Mouse (Mus musculus) midbrain, embryonic 14.5 days (tissue): Measurements from ENCODE around the gene Setd3. TPM values are rescaled to one million over a fixed set of nuclear protein-coding genes. Genes with fewer than 3 reads are reported as not detected.

Source experiments
- ATAC-seq: fragments of 200-750 bp; cut with Nextera tagmentation; 2 replicates; pipeline ENCODE4 v1.8.0; 2017; ENCODE audit warnings: moderate number of reproducible peaks, moderate library complexity; ENCODE audit not compliant: low FRiP score, low TSS enrichment
- DNase-seq: peaks from one replicate; pipeline ENCODE4 v3.0.0-alpha.2; 2015
- H3K27ac ChIP-seq: fragments of 300-500 bp; sonication (generic); replicated peaks from 2 replicates; pipeline ENCODE4 v1.5.1; 2014; ENCODE audit warnings: mild to moderate bottlenecking, low read depth, low read length, moderate library complexity
- H3K27me3 ChIP-seq: fragments of 300-500 bp; sonication (generic); 2 replicates; pipeline ENCODE4 v1.6.1; 2014; ENCODE audit warnings: low read length, control low read depth, mixed read lengths; ENCODE audit not compliant: control insufficient read depth, insufficient read depth
- H3K36me3 ChIP-seq: fragments of 300-500 bp; sonication (generic); 2 replicates; pipeline ENCODE4 v1.6.1; 2014; ENCODE audit warnings: low read length, control low read depth; ENCODE audit not compliant: control insufficient read depth, insufficient read depth
- H3K4me1 ChIP-seq: fragments of 300-500 bp; sonication (generic); 2 replicates; pipeline ENCODE4 v1.6.1; 2014; ENCODE audit warnings: mild to moderate bottlenecking, antibody characterized with exemption, low read length, control low read depth; ENCODE audit not compliant: control insufficient read depth, insufficient read depth
- H3K4me2 ChIP-seq: fragments of 300-500 bp; sonication (generic); 2 replicates; pipeline ENCODE4 v1.6.1; 2014; ENCODE audit warnings: mild to moderate bottlenecking, low read length, moderate library complexity
- H3K4me3 ChIP-seq: fragments of 300-500 bp; sonication (generic); replicated peaks from 2 replicates; pipeline ENCODE4 v1.5.1; 2014; ENCODE audit warnings: low read depth, low read length
- H3K9ac ChIP-seq: fragments of 300-500 bp; sonication (generic); replicated peaks from 2 replicates; pipeline ENCODE4 v1.6.1; 2014; ENCODE audit warnings: mild to moderate bottlenecking, low read length, moderate library complexity
- H3K9me3 ChIP-seq: fragments of 300-500 bp; sonication (generic); 2 replicates; pipeline ENCODE4 v1.6.1; 2016; ENCODE audit warnings: low read length, control low read depth, mixed read lengths; ENCODE audit not compliant: control insufficient read depth
- WGBS: fragments of 180-500 bp; shearing (Covaris S2); extraction: QIAGEN DNeasy Blood & Tissue Kit; methylation state at CpG from one replicate; pipeline ENCODE4 v1.1.7; 2014; 5-methylcytosine and 5-hydroxymethylcytosine counted together
- polyA plus RNA-seq: library from polyadenylated mRNA; unstranded; fragments of >200 nt; fragmentation: Nextera tagmentation; extraction: Ambion mirVana; gene quantifications from 2 replicates; pipeline ENCODE4 v1.2.1, GENCODE M21; 2014

Gene Setd3
- polyA plus RNA-seq, 1 experiment from 2014 or later, result 93.3 TPM

GRCm38 (mm10) chr12:108067811-108068375, 111.2 kb downstream of the Setd3 start:
- no peak overlapping the region for H3K27ac ChIP-seq
- H3K9me3 ChIP-seq, result no peaks in the 10 kb centered on the region
- no peaks in the 10 kb centered on the region for H3K36me3 ChIP-seq
- ATAC-seq (no peak), DNase-seq (no peak)
- whole genome bisulfite sequencing, result 71% methylated on average over 13 of the region's 13 CpGs
- H3K9ac ChIP-seq, result no peak overlapping the region
- H3K4me1 ChIP-seq, result no peaks in the 10 kb centered on the region
- H3K4me3 ChIP-seq, result no peak overlapping the region
- H3K4me2 ChIP-seq, result no peak overlapping the region
- H3K27me3 ChIP-seq, result no peaks in the 10 kb centered on the region

GRCm38 (mm10) chr12:108067231-108067630, 111.9 kb downstream of the Setd3 start:
- H3K4me2 ChIP-seq, result no peak overlapping the region
- 88% methylated on average over 3 of the region's 3 CpGs for WGBS
- no peaks in the 10 kb centered on the region for H3K4me1 ChIP-seq
- H3K4me3 ChIP-seq, result no peak overlapping the region
- H3K9ac ChIP-seq, result no peak overlapping the region
- no peak for DNase-seq
- no peaks in the 10 kb centered on the region for H3K9me3 ChIP-seq
- H3K27me3 ChIP-seq, result no peaks in the 10 kb centered on the region
- ATAC-seq, result no peak
- H3K36me3 ChIP-seq, result no peaks in the 10 kb centered on the region
- no peak overlapping the region for H3K27ac ChIP-seq

- H3K4me2 ChIP-seq, result no peak overlapping the region
- no peak overlapping the region for H3K27ac ChIP-seq
- H3K4me3 ChIP-seq, result no peak overlapping the region
- ATAC-seq (no peak), DNase-seq (no peak)
- no peaks in the 10 kb centered on the region for H3K4me1 ChIP-seq
- no peaks in the 10 kb centered on the region for H3K36me3 ChIP-seq
- H3K9ac ChIP-seq, result no peak overlapping the region
- no peaks in the 10 kb centered on the region for H3K27me3 ChIP-seq
- H3K9me3 ChIP-seq, result no peaks in the 10 kb centered on the region
- WGBS, result 69% methylated on average over 9 of the region's 9 CpGs
Observed at GRCm38 (mm10) chr12:108064396-108064998, 114.6 kb downstream of the Setd3 start.

GRCm38 (mm10) chr12:108063986-108064385, 115.1 kb downstream of the Setd3 start:
- DNase-seq (no peak), ATAC-seq (no peak)

GRCm38 (mm10) chr12:108062137-108062536, 117.0 kb downstream of the Setd3 start:
- no peak overlapping the region for H3K4me3 ChIP-seq
- H3K36me3 ChIP-seq, result no peaks in the 10 kb centered on the region
- ATAC-seq, result no peak
- WGBS, result 81% methylated on average over 5 of the region's 5 CpGs
- no peak overlapping the region for H3K9ac ChIP-seq
- H3K9me3 ChIP-seq, result no peaks in the 10 kb centered on the region
- H3K4me1 ChIP-seq, result no peaks in the 10 kb centered on the region
- no peak overlapping the region for H3K4me2 ChIP-seq
- H3K27ac ChIP-seq, result no peak overlapping the region
- DNase-seq, result no peak
- H3K27me3 ChIP-seq, result no peaks in the 10 kb centered on the region

More at GRCm38 (mm10) chr12:108063986-108064385, 115.1 kb downstream of the Setd3 start:
- H3K27ac ChIP-seq, result no peak overlapping the region
- WGBS, result 15% methylated on average over 6 of the region's 6 CpGs
- H3K4me3 ChIP-seq, result no peak overlapping the region
- no peaks in the 10 kb centered on the region for H3K4me1 ChIP-seq
- no peak overlapping the region for H3K4me2 ChIP-seq
- H3K36me3 ChIP-seq, result no peaks in the 10 kb centered on the region
- H3K9me3 ChIP-seq, result no peaks in the 10 kb centered on the region
- no peak overlapping the region for H3K9ac ChIP-seq
- H3K27me3 ChIP-seq, result no peaks in the 10 kb centered on the region

GRCm38 (mm10) chr12:108061661-108062060, 117.5 kb downstream of the Setd3 start:
- Histone ChIP-seq H3K27ac (no peak overlapping the region), H3K9me3 (no peaks in the 10 kb centered on the region), H3K4me1 (no peaks in the 10 kb centered on the region), H3K9ac (no peak overlapping the region), H3K36me3 (no peaks in the 10 kb centered on the region), H3K4me2 (no peak overlapping the region), H3K4me3 (no peak overlapping the region), H3K27me3 (no peaks in the 10 kb centered on the region)
- ATAC-seq (no peak), DNase-seq (no peak)
- 92% methylated on average over 7 of the region's 7 CpGs for WGBS

Other genes with a start within 250 kb of the Setd3 start
- gene Bcl11b, start 175.7 kb downstream of the Setd3 start, polyA plus RNA-seq, result 38.4 and 43.3 TPM in 2 replicates
- 6.0 and 7.4 TPM in 2 replicates for gene Ccnk, start 265 bp upstream of the Setd3 start, polyA plus RNA-seq
- gene Ccdc85c, start 96.1 kb upstream of the Setd3 start, polyA plus RNA-seq, result 20.9 and 22.3 TPM in 2 replicates
- gene Hhipl1, start 127.0 kb upstream of the Setd3 start, polyA plus RNA-seq, result 1.3 and 1.6 TPM in 2 replicates
- gene Cyp46a1, start 155.1 kb upstream of the Setd3 start, polyA plus RNA-seq, result 12.4 and 14.3 TPM in 2 replicates
- 45.2 and 49.3 TPM in 2 replicates for gene Eml1, start 191.6 kb upstream of the Setd3 start, polyA plus RNA-seq